Mouse (Mus musculus) yolk sac, embryonic 10.5 days (tissue): ENCODE data around the gene Erp44.

Experiments used
- DNase-seq: peaks from one replicate; pipeline ENCODE4 v3.0.0-alpha.2; 2017; ENCODE audit warnings: low spot score

Erp44 gene

DNA sequence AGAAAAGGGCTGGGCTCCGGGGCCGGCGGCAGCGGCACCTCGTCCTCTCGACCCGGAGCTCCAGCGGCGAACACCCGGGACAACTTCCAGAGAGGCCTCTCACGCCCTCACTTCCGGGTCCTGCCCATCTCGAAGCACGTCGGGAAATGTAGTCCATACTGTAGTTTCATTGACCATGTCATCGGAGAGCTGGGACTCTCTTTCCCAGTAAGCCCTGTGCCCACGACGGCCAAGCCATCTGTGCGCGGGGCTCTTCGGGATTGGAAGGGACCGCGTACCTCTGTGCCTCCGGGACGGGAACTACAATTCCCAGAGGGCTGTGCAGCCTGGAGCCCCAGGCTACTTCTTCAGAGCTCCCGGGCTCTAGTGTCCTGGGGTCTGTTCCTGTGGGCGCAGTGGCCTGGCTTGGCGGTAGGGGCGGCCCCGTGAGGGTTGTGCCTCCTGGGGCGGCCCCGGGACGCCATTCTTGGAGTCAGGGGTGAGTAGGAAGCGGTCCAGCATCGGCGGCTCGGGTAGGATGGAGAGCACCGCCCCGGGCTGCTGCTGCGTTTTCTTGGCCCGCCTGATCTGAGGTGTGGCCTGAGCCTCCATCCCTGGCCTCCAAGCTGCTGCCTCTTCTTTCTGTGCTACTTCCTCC lies at the start of gene Erp44, which contains the start of gene Invs:
TSS of gene Erp44 (minus strand) at position 61 of the 637 bp plus-strand sequence.
TSS of gene Invs (plus strand) at position 263 of the 637 bp plus-strand sequence.
- DNase-seq = peak; percentile 96

DNA sequence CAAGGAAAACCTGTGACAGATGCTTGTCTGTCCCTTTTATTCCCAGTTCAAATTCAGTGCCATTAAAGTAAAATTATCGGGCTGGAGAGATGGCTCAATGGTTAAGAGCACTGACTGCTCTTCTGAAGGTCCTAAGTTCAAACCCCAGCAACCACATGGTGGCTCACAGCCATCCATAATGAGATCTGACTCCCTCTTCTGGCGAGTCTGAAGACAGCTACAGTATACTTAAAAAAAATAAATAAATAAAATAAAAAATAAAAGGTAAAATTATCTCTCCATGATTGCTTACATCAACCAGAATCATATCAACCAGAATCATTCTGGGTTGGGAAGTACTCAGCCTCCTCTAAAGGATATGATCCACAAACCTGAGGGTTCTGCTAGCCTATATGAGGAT lies 48.7 kb upstream of the Erp44 start:
- DNase-seq = no peak

DNA sequence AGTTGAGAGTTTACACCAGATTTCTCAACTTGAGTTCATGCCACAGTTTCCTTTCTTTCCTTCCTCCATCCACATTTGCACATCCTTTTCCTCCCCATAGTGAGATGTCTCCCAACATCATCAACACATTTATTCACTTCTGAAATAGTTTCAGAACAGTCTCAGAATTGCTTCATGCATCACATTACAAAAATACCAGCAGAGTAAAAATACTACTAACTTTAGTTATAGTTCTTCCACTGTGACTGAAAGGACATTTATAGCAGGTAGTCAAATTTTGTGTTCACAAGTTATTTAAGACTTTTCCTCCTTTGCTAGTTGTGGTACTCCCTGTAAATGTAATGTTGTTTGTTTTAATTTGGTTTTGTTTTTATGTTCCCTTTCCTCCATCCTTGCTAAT lies 47.8 kb upstream of the Erp44 start:
- DNase-seq = no peak

DNA sequence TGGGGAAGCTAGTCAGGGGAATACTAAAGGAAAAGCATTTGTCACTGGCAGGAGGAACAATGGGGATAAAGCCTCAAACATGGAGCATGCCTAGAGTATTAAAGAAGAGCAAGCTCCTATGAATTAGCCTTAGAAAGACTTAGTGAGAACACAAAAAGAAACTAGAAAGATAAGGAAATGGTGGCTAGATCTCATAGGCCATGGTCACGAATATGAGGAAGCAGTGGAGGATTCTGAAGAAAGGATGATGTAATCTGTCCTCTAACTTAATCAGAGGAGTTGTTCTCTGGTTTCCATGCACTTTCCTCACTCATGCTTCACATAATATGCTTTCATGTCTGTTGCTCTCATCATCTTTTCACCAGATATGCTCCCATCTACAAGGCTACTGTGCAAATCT lies 42.7 kb upstream of the Erp44 start:
- no peak for DNase-seq

DNA sequence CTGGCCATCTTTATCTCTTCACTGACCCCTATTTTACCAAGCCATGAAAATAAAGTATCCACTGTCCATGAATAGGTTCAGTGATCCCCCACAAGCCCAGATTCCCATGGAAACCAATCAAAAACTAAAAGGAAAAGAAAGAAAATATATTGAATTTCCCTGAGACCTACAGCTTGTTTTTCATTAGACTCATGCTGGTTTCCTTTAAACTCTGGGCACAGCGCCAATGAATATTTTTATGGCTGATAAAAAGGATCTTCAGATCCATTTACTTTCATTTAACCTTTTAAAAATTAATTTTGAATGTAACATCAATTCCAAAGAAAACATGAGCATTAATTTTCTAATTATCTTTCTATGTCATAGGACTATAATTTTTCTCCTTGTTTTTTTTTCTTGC lies 41.9 kb upstream of the Erp44 start:
- DNase-seq = no peak

DNA sequence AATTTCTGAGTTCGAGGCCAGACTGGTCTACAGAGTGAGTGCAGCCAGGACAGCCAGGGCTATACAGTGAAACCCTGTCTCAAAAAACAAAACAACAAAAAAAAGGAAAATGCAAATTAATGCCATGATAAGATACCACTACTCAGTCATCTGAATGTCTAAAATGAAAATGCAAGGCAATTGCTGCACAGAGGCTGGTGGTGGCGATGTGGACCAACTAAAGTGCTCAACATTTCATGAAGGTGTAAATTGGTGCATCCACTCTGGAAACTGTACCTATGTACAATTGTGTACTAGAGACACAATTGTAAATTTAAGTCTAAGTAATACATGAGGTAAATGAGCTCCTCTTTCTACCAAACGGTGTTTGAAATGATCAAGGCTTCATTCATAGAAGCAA lies 36.7 kb upstream of the Erp44 start:
- DNase-seq = no peak

DNA sequence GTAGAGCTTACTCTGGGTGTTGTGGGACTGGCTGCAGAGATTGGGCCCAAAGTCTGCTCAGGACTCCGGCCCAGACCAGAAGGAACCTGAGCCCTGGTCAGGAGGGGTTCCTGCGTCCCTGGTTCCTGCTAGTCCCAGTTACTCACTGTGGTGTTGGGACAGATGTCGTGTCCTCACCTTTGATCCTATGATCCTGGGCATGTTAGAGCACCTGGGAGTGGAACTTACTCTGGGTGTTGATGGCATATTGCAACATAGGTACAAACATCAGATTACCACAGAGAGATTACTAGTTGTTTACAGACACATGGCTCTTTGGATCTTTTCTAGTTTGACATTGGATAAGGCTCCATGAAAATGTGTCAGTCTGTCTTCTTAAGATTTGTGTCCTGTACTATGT lies 35.5 kb upstream of the Erp44 start:
- peak; percentile 4 for DNase-seq

DNA sequence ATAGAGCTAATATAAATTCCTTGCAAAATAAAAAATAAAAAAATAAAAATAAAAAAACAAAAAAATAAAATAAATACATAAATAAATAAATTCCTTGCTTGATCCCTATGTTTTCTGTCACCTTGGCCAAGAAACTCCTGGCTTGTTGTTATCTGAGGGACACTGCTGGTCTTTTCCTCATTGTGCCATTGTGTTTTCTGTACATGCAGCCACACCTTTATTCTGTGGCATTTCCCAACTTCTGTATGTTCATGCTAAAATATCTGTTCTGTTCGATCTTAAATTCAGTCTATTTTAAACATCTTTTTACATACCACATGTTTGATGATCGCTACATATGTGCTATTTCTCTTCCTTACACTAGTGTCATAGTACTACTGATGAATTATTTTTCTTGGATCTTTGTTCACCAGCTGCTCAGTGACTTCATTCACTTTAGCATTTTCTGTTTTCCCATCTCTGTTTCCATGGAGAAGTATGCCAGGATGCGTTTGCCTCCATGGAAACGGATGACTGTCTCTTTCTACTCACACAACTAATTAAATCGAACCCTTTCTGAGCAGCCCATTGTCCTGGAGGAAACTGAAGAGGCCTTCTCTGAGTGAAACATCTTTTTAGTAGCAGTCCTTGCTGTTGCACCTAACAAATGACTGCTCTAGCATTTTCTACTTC lies 7.9 kb upstream of the Erp44 start:
- no peak for DNase-seq

DNA sequence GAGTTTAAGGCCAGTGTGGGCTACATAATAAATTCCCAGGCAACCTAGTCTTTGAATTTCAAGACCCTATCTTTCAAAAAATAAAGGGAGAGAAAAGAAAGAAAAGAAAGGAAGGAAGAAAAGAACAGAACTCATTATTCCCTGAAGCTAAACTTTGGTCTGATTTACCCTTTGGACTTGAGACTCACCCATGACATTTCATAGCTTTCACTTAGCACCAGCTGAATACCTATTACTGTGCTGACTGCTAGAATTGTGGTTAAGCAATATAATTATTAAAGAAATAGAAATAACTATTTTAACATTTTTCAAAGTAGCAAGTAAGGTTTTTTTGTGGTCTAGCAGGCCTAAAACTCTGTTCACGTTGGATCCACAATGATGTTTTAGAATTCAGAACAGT lies 1.8 kb upstream of the Erp44 start:
- DNase-seq = no peak

DNA sequence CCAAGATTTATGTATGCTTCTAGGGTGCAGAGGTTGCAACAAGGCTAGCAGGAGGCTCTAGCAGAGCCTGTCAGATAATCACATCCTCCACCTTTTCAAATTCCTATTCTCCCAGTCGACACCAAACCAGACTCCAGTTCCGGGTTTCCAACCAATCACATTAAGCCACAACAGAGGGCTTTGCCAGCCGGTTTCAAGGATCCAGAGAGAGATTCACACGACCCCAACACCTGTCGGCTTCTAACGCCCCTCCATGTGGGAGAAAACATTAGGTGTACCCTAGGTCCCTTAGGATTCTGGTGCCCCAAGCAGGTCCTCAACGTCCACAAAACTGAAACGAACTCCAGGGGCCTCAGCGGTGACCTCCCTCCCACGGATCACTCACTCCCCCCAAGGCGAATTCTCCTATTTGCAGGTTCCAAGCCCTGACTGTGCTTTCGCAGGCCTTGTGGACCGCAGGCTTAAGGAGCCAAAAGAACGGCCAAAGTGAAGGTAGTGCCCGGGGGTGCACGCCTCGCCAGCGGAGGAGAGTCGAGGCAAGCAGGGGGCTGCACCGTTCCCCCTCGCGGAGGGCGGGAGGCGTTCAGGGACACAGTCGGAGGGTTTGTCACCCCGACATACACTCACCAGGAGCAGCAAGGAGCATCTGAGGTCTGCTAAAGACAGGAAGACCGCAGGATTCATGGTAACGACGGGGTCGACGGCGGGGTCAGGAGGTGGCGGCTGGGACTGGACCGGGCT lies 431 bp downstream of the Erp44 start:
- DNase-seq = peak; percentile 56

DNA sequence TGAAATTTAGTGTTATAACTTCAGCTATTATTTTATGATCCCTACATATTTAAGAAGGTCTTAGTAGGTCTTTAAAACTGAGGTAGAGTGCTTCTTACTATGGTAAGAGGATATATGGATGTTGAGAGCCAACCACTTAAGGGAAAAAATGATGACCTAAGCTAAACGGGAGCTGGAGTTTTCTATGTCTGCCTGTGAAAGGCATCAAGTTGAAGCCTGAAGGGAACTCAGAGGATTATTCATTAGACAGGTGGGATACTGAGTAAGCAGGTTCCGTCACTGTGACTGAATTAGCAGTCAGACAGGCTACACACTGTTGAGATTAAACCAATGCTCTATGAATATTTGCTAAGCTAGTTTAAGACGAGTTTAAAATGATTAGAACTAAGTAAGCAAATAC lies 2.3 kb downstream of the Erp44 start:
- no peak for DNase-seq

DNA sequence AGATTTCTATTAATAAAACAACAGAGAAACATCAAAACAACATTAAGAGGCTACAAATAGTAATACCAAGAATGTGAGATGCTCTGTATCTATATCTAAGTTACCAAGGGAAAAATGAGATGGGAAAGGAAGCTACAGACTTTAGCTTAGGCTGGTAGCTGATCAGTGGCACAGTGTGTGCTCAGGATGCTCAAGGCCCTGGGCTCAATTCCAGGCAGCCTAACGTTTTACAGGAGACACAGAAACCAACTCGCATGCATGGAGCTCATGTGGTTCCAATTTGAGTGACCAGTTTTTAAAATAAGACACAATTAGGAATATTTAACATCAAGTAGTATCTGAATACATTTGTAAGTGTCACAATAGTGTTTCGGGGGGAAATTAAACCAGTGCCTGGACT lies 3.6 kb downstream of the Erp44 start:
- no peak for DNase-seq

DNA sequence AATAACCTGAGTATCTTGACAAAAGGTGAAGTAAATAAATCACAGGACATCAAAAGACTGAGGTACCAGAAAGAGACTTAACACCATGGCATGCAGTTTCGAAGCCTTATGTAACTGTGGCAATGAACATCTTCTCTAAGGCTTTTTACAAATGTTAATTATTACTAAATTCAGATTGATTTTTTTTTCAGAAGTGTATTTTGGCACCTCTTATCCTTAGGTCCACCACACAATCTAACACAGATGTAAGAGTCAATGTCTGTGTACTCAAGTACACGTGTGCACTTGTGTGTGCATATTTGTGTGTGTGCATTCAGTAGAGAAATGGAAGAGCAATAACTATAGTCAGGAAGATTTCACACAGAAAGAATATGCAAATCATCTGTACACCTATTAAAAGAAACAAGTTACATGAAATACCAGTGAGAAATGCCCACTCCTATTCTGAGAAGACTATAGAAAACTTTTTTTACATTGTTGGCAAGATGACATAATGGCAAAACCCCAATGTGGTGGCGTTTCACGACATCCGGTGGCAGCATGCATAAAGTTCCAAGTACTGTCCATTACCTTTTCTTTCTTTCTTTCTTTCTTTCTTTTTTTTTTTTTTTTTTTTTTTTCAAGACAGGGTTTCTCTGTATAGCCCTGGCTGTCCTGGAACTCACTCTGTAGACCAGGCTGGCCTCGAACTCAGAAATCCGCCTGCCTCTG lies 6.1 kb downstream of the Erp44 start:
- no peak for DNase-seq

DNA sequence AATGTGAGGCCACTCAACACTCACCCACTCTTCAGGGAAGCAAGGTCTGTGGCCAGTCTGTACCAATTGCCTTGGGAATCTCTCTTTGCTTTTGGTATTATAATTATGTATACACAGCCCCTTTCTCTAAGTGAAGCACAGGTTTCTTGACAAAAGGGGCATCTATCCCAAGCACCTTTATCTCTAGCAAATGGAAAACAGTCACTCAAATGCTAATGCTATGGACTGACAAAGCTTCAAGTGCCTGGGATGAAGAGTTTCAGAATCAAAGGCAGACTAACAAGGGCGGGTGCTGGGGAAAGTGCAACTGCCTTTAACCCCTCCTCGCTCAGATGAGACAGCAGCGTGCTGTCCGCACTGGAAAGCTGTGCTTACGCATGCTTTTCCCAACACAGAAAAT lies 7.5 kb downstream of the Erp44 start:
- no peak for DNase-seq

DNA sequence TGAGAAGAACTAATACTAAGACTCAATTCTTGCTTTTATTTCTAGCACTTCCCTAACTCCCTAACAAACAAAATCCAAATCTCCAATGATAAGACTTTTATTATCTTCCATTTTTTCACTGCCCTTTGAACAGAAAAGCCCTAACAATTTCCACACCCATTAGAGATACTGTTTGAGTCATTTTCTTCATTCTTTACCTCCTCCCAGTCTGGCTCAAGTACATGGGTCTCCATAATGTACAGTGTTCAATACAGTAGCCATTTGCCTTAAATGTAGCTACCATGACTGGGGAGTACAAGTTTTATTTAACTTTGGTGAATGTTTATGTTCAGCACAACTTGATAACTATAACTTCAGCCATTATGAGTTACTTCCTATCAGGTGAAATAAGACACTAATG lies 8.8 kb downstream of the Erp44 start:
- DNase-seq = no peak

DNA sequence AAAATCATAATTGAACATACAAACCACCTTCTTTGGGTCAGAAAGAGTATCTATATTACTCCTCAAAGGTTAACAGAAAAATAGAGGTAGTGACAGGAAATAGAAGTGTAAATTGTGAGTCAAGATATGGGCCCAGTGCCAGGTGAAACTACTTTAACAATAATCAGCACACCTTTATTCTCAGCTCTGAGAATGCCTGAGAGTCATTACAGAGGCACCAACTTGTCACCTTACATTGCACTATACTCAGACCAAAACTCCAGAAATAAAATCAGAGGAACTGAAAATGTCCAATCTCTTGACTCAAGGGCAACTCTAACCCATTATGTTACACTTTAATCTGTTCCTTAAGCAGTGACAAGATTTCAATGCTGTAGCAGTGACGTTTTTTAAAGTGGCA lies 11.2 kb downstream of the Erp44 start:
- DNase-seq = no peak

DNA sequence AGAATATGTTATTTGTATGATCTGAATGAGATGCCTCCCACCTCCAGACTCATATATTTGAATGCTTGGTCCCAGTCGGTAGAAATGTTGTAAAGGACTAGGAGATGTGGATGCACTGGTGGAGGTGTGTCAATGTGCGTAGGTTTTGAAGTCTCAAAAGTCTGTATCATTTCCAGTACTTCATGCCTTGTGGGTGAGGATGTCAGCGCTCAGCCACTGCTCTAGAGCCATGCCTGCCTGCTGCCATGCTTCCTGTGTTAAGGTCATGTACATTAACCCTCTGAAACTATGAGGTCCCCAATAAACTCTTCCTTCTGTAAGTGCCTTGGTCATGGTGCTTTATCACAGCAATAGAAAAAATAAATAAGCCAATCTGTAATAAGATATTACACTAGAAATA lies 11.7 kb downstream of the Erp44 start:
- no peak for DNase-seq

DNA sequence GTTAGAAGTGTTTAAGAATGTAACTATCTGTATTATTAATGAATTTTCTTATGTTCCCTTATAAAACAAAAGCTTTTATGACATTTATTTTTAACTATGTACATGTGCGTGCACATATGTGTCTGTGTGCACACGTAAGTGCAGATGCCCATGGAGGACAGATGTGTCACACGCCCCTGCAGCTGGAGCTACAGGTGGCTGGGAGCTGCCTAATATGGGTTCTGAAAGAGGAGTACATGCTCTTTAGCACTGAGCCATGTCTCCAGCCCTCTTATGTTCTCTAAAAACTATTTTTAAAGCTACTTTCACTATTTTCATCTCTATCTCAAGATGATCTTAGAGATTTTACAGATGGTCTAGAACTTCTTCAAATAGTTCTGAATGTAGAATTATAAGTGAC lies 21.3 kb downstream of the Erp44 start:
- no peak for DNase-seq

DNA sequence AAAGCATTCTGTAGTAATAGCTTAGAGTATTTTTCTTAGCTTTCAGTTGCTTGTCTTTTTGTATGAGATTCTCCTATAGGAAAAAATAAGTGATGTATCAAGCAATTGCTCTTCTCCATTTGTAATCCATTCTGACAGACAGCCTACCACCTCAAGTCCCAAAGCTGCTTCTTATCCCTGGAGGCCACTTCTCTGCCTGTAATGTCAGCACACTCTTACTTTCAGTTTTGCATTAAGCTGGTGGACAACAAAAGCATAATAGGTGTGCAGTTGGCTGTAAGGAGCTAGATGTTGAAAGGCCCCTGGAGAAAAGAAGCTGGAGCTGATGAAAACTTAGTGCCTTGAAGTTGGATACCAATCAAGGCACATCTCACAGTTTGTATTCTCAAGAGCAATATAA lies 26.1 kb downstream of the Erp44 start:
- no peak for DNase-seq

DNA sequence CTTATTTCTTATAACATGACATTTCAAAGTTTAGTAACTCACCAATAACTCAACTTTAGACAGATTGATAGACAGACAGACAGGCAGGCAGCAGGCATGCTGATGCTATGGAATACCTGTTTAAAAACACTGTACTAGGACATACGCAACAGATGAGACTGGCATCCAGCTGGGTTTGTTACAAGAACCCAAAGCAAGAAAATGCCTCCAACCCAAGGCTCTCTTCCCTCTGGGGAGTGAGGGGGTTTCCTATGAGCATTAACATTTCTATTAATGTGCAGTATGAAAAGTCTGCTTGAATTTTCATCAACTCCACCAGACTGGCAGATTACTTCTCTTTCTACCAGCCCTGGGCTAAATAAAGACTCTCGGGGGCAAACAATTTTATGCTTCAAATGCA lies 35.1 kb downstream of the Erp44 start:
- no peak for DNase-seq

DNA sequence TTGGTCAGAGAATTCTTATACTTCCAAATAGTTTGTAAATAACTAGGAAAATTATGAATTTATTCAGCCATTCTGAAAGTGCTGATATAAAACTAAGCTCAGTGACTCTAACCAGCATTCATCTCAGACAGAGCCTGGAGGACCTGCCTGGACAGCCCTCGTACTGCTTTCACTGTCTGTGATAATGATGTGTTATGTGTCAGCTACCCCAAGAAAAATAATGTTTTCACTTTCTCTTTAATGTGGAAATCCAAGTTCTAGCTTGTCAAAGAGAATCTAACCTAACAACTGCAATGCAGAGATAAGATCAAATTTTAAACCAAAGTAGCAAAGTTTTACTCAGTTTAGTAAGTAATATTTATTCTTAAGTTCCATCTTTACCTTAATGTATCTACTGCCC lies 35.6 kb downstream of the Erp44 start:
- no peak for DNase-seq

DNA sequence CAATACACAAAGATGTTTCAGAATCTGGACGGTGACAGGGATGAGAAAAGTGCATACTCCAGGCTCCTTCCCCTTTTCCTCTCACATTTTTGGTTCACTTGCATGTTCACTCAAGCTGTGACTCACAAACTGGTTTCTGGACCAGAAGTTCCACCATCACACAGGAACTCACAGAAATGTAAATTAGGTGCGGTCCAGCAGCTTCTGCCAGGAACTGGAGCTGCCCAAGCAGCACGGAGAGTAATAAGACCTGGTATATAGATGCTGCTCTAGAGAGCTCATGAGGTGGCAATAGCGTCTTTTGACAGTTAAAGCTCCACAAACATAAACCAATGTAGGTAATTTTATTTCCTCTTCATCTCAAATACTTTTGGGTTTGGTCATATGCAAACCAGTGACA lies 36.9 kb downstream of the Erp44 start:
- no peak for DNase-seq

DNA sequence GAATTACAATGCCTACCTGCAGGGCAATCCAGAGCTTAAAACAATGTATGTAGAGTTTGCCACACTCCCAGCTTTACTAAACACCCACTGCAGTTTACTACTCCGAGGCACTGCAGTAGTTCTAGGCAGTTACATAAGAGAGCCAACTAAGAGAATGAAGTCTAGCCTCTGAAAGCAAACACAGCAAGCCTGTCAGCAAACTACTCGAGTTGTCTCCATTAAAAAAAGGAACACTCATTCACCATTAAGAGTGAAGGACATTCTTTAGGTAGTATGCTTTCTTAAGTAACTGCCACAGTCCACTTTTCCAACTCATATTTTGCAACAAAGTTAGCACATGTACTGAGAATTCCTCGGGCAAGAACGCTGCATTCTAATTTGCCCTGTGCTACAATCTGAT lies 40.3 kb downstream of the Erp44 start:
- DNase-seq = no peak
